Mouse (Mus musculus): ENCODE results near the gene Synpo2.

Gene Synpo2

DNA sequence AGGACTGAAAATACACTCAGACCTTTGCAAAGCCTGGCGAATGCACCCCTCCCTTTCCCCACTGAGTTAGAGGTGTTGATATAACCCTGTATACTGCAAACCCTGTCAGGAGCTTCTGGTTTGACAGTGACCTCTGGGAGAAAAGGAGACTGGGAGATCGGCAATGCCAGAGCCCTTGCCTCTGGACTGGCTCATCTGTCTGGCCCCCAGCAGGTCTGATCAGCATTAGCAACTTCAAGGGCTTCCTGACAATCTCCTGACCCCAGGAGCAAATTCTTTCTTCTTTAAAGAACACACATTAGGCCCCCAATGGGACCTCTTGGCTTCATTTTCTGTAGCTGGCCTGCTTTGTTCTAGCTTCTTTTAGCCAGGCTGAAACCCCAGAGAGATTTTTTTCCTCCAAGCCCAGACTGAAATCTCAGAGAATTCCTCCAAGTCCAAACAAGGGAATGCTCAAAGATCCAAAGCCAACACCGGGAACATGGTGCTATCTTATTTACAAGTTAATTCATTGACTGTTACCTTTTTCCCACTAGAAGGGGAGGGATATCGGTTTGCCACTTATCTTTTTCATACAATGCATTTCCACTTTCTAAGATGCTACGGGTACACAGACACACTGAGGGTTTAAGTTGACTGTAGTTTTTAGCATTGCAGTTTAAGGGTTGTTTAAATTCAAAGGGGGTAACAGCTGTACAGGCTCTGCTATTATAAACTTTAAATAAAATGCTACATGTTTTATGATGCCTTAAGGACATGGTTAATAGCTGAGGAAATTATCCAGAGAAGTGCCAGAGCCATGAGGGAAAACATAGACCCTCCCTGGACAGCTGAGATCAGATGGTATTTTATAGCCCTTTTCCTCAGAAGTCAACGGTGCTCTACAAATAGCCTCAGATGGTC lies 73.4 kb downstream of the Synpo2 start:
- DNase-seq, result no peak

DNA sequence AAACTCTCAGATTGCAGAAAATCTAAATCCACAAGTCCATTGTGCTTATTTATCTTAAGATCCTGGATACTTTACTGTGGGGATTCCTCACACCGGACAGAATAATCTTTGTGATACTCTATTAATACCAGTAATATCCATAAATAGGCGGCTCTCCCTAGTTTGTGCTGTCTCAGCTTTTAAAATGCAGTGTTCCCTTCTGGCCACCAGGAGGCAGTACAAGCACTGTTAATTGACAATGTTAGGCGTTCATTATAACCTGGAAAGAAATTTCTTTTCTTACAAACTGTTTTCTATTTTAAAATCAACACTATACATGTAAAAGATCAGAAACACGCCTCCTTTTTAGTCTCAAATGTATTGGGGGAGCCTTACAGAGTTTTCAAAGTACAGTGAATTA lies 75.2 kb downstream of the Synpo2 start:
- peak; percentile 31 for DNase-seq

GRCm38 (mm10) chr3:123159139-123159824 lies 76.7 kb downstream of the Synpo2 start:
- peak; percentile 67 for DNase-seq

GRCm38 (mm10) chr3:123158579-123158978 lies 77.4 kb downstream of the Synpo2 start:
- no peak for DNase-seq

GRCm38 (mm10) chr3:123153337-123153736 lies 82.6 kb downstream of the Synpo2 start:
- no peak for DNase-seq

- no peak for DNase-seq
These were observed 83.0 kb downstream of the Synpo2 start for GRCm38 (mm10) chr3:123152911-123153310.

DNA sequence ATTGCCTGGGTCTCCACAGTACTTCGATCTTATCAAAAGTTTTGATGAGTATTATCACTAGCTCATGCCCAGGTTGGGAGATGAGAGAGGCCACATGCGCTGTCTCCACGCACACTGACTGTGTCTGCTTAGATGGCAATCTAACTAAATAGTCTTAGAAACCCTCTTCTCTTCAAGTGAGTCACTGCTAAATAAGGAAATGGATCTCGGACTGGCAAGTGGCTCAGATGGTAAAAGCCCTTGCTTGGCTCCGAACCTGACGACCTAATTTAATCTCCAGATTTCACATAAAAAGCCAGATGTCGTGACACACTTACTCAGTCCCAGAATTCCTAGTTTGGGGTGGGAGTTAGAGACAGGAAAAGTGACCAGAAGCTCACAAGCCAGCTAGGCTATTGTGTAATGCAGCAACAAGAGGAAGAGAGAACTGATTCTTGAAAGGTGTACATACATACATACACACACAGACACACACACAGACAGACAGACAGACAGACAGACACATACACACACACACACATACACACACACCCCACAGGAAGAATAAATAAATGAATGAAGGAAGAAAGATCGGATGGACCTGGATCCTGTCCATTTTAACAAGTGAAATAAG lies 85.3 kb downstream of the Synpo2 start:
- DNase-seq, result no peak

DNA sequence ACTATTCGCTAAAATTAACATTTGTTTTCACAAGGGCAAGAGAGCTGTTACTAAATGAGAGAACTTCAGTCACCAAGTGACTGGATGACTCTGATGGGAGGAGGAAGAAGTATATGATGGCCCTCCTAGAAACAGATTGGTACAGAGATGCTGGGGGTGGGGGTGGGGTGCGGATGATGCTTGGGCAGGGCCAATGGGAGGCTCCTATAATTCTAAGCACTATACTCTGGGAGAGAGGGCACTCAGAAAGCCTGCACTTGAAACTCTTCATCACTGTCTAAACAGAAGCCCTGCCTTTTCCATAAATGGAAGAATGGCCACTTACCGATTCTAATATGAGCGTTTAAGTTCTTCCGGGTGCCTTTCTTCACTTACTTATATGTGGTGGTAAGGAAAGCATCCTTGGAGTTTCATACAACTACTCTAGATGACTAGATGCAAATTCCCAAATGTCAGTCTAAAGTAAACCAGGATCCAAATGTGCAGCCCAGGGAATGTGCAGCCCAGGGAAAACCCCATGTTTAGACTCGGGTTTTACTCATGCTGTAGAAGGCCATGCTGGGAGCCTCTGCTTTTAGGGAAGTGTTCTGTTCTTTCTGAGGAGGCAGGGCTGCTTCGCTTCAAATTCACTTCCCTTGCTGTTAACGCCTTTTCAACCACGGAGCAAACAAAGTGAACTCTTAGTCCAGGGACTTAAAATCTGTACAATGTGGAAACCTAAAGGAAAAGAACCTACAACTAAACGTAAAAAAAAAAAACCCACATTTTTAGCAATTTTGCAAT lies 86.4 kb downstream of the Synpo2 start:
- DNase-seq, result no peak

DNA sequence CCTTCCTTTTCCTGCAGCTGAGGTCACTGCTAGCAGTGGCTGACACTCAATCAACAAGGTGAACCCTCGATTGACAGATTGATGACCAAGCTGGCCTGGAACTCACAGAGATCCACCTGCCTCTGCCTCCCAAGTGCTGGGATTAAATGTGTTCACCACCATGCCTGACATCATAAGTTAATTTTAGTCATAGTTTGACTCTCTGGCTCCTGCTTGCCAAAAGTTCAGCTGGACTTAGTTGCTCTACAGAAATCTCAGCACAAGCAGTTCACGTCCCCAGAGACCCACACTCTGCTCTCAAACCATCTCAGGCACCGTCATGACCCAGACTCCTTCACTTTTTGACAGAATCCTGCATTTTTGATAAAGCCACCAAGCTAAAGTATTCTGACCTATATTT lies 87.3 kb downstream of the Synpo2 start:
- DNase-seq, result no peak

GRCm38 (mm10) chr3:123146557-123146956 lies 89.4 kb downstream of the Synpo2 start:
- DNase-seq, result no peak

DNA sequence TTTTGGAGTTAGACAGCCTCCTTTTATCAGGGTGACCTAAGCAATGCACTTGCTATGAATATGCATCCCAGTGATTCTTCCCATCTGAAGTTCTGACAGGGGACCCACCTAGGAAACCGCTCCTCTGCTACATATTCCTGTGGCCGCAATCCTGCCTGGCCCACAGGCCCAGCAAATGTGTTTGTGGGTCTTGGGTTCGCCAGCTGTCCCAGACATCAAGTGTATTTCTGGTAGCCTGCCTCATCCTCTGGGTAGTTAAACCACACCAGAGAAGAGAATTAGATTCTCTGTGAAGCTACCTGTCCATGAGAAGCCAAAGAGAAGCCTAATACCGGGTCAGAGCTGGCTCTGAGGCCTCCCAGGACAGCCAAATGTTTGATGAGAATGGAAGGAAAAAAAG lies 90.0 kb downstream of the Synpo2 start:
- no peak for DNase-seq

GRCm38 (mm10) chr3:123143412-123143811 lies 92.5 kb downstream of the Synpo2 start:
- no peak for DNase-seq

DNA sequence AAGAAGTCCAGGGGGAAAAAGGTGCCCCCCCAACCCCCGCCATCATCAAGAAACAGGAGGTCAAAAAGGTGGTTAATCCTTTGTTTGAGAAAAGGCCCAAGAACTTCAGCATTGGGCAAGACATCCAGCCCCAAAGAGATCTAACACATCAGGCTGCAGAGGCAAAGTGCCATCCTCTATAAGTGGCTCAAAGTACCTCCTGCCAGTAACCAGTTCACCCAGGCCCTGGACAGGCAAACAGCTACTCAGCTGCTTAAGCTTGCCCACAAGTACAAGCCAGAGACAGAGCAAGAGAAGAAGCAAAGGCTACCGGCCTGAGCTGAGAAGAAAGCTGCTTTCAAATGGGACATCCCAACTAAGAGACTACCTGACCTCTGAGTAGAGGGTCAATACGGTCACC lies 93.7 kb downstream of the Synpo2 start:
- no peak for DNase-seq

DNA sequence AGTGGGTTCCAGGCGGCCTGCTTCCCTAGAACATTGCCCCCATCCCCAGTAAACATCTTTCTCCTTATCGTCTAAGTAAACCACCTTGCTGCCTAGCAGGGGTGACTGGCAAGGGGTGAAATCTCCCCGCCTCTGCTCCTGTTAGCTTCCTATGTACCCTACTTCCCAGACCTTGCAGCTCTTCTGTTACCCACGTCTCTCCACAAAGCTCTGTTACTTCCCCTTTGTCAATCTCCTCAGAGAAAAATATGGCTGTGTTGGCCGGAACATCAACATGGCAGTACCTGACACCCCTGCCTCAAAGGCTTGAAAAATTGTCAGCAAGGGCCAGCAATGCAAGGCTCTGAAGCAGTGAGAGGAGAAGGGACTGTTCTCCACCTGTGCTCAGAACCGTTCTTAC lies 94.9 kb downstream of the Synpo2 start:
- DNase-seq, result no peak

GRCm38 (mm10) chr3:123140134-123140533 lies 95.8 kb downstream of the Synpo2 start:
- no peak for DNase-seq

DNA sequence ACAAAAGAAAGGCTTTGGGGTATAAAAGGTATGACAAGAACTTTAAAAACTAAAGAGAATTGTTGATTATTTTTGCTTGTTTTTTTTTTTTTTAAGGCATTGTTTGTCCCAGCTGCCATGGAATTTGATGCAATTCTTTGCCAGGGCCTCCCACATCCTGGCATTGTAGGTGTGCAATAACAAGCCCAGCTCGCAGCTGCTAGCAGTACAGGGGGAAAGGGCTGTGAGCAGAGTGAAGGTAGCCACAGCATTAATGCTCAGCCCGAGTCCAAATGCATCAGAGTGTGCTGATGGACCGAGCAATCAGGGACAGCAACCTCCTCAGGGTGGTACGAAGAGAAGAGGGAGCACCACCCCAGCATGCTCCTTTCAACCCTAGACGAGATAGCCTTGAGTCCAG lies 96.3 kb downstream of the Synpo2 start:
- DNase-seq, result no peak

- peak; percentile 53 for DNase-seq
These were observed 97.5 kb downstream of the Synpo2 start for GRCm38 (mm10) chr3:123138274-123139003.

DNA sequence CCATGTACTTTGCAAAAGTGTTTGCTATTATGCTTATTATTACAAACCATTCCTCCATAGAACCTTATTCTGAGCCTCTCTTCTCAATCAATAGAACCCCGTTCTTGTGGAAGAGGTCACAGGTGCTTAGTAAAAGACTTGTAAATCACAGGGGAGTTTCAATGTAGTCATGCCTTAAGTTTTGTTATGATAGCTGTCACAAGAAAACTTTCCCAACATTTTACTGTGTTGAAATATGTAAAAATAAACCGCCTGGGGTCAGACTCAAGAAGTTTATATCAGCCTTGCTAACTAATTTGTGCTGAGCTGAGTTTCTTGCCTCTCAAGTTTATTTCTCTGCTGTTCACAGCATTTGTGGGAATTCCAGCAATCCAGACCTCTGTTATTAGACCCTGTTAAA lies 103.8 kb downstream of the Synpo2 start:
- DNase-seq, result no peak

DNA sequence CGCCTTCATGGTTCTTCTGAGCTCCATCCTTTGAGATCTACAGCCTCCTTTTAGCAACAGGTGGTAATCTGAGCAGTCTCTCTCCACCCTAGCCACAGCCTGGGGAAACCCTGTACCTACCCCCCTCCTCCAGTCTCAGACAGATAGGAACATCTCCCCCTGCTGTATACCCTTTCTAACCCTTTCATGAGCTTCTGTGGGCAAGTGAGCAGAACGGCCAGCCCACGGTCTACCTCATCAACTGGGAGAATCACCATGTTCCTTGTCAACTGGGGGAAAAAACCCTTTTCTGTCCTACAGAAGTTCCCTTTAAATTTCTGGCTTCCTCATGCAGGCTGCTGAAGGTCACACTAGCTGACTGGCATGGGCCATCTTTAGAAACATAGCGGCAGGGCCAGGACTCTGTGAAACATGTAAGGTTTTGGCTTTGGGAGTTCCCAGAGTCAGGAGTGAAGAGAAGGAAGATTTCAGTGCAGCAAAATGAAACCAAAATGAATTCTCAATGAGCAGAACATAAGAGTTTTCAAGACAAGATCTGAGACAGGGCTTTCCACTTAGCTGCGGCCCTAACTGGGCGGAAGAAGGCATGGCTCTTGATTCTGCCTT lies 104.7 kb downstream of the Synpo2 start:
- DNase-seq, result no peak

DNA sequence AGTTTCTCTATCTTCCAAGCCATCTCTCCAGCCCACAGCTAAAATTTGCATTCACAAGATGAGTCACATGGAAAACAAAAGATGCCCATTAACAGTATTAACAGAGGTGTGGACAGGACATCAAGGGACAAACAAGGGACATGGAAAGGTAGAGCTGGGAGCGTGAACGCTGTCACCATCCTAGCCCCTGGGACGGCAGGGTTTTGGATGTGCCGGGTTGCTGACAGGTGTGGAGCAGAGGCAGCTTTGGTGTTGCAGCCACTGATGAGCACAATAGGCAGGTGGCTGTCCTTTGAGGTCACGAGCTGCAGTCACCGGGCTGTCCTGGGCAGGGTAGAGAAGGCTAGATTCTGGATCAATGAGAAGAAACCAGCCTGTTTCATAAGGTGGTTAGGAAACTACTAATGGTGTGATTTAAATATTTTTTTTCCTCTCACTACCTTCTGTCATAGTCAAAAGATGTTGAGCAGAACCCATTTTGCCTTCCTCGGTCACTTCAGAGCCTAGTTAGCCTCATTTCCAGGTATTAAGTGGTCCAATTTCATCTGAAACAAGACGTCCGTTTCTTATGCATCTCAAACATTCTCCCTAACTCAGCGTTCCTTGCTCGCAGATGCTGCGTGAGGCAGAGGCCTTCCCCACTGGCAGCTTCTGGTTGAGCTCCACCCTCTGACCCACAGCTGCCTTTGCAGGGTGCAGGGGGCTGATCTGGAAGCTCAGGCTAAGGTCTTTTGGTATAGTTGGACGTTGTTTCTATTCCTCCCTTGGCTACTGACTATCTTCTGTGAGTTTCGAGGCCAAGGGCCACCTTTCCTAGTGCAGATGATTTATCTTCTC lies 105.4 kb downstream of the Synpo2 start:
- DNase-seq, result no peak

- DNase-seq, result no peak
These were observed 107.2 kb downstream of the Synpo2 start for GRCm38 (mm10) chr3:123128781-123129180.
